Mouse (Mus musculus) CH12.LX (cell line): ENCODE measurements around the gene Ppil6.

Experiments used
- MAFK ChIP-seq: IDR thresholded peaks from 2 replicates; pipeline ENCODE4 v1.6.1; 2011; ENCODE audit warnings: low read length, improper control_type of control experiment; ENCODE audit not compliant: insufficient replicate concordance
- MAX ChIP-seq: IDR thresholded peaks from 2 replicates; pipeline ENCODE4 v1.6.1; 2011; ENCODE audit warnings: low read length, improper control_type of control experiment
- POLR2A ChIP-seq: IDR thresholded peaks from 2 replicates; pipeline ENCODE4 v1.6.1; 2011; ENCODE audit warnings: low read depth, mild to moderate bottlenecking, improper control_type of control experiment, low read length
- ZNF384 ChIP-seq: IDR thresholded peaks from 2 replicates; pipeline ENCODE4 v1.6.1; 2012; ENCODE audit warnings: low read depth, low read length, improper control_type of control experiment, inconsistent platforms

DNA sequence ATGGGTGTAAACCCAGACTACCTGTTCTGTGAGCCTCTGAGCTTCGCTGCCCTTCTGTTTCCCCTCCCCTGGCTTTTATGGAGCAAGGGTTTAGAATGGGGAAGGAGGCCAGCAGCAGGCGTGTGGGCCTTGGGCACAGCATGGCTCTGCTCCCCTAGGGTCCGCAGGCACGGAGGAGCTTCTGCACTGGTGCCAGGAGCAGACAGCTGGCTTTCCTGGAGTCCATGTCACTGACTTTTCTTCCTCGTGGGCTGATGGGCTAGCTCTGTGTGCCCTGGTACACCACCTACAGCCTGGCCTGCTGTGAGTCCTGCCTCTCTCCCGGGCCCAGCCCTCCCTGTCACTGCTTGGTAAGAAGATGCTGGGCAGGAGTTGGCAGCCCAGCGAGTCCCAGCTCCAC, 7.8 kb upstream of the Ppil6 start:
- TF ChIP-seq ZNF384 (no peak), MAX (no peak), MAFK (no peak), POLR2A (no peak)
